8 mouse cellular contexts compared by ENCODE assay signal in the genomic region with DNA sequence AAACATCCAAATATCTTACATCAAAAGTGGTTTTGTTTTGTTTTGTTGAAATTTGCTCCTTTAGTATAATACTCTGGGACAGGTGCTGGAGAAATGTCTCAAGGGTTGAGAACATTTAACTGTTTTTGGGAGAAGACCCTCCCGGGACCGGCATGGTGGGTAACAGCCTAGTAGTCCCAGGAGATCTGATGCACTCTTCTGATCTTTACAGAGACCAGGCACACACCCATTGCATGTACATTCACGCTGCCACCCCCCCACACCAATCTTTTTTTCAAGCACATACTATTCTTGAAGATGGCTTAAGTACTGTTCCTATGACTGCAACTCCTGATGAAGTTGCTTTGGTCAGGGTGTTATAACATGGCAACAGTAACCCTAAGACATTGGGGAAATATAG. TPM values are rescaled to one million over a fixed set of nuclear protein-coding genes. Genes with fewer than 3 reads are reported as not detected.
DNase-seq lines count a peak whose midpoint lies in the region; ATAC-seq and TF ChIP-seq lines count a peak whose summit lies in the region.

No protein-coding gene starts in this region.

- peak overlapping the region; percentile 46 for H3K4me2 ChIP-seq in kidney, embryonic 14.5 days (replicated peaks; ENCODE audit: low read depth, low read length)
- peak overlapping the region; percentile 57 for H3K4me2 ChIP-seq in hindbrain, embryonic 15.5 days
- H3K4me2 ChIP-seq in myocyte (ENCODE audit: low read depth): peak overlapping the region; percentile 93

- no peaks in the 10 kb centered on the region; the same call in 1 of the 2 replicates for H3K4me1 ChIP-seq in kidney, embryonic 14.5 days (ENCODE audit: control insufficient read depth, insufficient read depth, low read length)
- peaks cover 12% of the 10 kb centered on the region for H3K4me1 ChIP-seq in bone marrow macrophage, adult 2 months (ENCODE audit: control insufficient read depth, insufficient read depth, low read length)
- H3K4me1 ChIP-seq in hindbrain, embryonic 15.5 days (replicated peaks): peaks cover 13% of the 10 kb centered on the region

- H3K4me3 ChIP-seq in kidney, embryonic 14.5 days (ENCODE audit: low read length): no peak overlapping the region; the same call in 1 of the 2 replicates
- H3K4me3 ChIP-seq in bone marrow macrophage, adult 2 months (ENCODE audit: insufficient read depth, low read length): peak overlapping the region; percentile 54; the same call in 1 of the 2 replicates
- H3K4me3 ChIP-seq in hindbrain, embryonic 15.5 days: peak overlapping the region; percentile 64
- H3K4me3 ChIP-seq in myocyte: peak overlapping the region; percentile 63

- H3ac ChIP-seq in myocyte (ENCODE audit: control insufficient read depth, insufficient read length): no peak overlapping the region

- peaks cover 61% of the 10 kb centered on the region for H3K79me2 ChIP-seq in myocyte (ENCODE audit: control insufficient read depth, insufficient read depth)

- no peaks in the 10 kb centered on the region for H3K9me3 ChIP-seq in kidney, embryonic 14.5 days (ENCODE audit: control insufficient read depth, low read length)
- H3K9me3 ChIP-seq in hindbrain, embryonic 15.5 days: no peaks in the 10 kb centered on the region

- no peaks in the 10 kb centered on the region for H3K27me3 ChIP-seq in kidney, embryonic 14.5 days (ENCODE audit: control insufficient read depth, insufficient read depth, low read length)
- no peaks in the 10 kb centered on the region for H3K27me3 ChIP-seq in hindbrain, embryonic 15.5 days
- no peaks in the 10 kb centered on the region for H3K27me3 ChIP-seq in myocyte (ENCODE audit: control insufficient read depth, insufficient read depth, insufficient read length)

- H3K9ac ChIP-seq in kidney, embryonic 14.5 days (ENCODE audit: low read depth, low read length): no peak overlapping the region
- no peak overlapping the region for H3K9ac ChIP-seq in hindbrain, embryonic 15.5 days

- WGBS in kidney, embryonic 14.5 days: 72% methylated on average over 3 of the region's 3 CpGs
- WGBS in hindbrain, embryonic 15.5 days: 68% methylated on average over 3 of the region's 3 CpGs

- no peak for DNase-seq in kidney, postnatal 25 days
- no peak for DNase-seq in frontal cortex, adult 2 months (ENCODE audit: extremely low spot score in 1 of 2, low spot score in 1 of 2)
- no peak for DNase-seq in left cerebral cortex, adult 18-20 months (ENCODE audit: low spot score in 2 of 2)
- no peak for DNase-seq in layer of hippocampus, postnatal 14 days (ENCODE audit: low spot score in 2 of 2)

- no peak for ATAC-seq in kidney, embryonic 14.5 days (ENCODE audit: low FRiP score, low TSS enrichment)
- ATAC-seq in hindbrain, embryonic 15.5 days (ENCODE audit: low FRiP score, low read depth): no peak

- H3K27ac ChIP-seq in kidney, embryonic 14.5 days (ENCODE audit: low read depth, low read length): no peak overlapping the region
- peak overlapping the region; percentile 65 for H3K27ac ChIP-seq in bone marrow macrophage, adult 2 months (ENCODE audit: insufficient read depth, low read depth, low read length)
- peak overlapping the region; percentile 87 for H3K27ac ChIP-seq in hindbrain, embryonic 15.5 days (replicated peaks)

- TF ChIP-seq CTCF in bone marrow macrophage, adult 2 months (IDR thresholded peaks at IDR 0.05; ENCODE audit: low read depth, low read length): no peak

- TF ChIP-seq POLR2A in bone marrow macrophage, adult 2 months (IDR thresholded peaks at IDR 0.05; ENCODE audit: borderline replicate concordance, low read depth, low read length): no peak
- TF ChIP-seq POLR2A in myocyte (IDR thresholded peaks at IDR 0.05; ENCODE audit: insufficient read length, low read depth): no peak

- no peaks in the 10 kb centered on the region for H3K36me3 ChIP-seq in kidney, embryonic 14.5 days (ENCODE audit: control insufficient read depth, insufficient read depth, low read length)
- H3K36me3 ChIP-seq in hindbrain, embryonic 15.5 days: no peaks in the 10 kb centered on the region
- no peaks in the 10 kb centered on the region for H3K36me3 ChIP-seq in myocyte (ENCODE audit: control insufficient read depth, insufficient read depth)

TF ChIP-seq in myocyte, 11 proteins besides CTCF, POLR2A, EP300 and RAD21:
- TF ChIP-seq USF1 (IDR thresholded peaks at IDR 0.05; ENCODE audit: low read depth): no peak
- TF ChIP-seq TCF3 (IDR thresholded peaks at IDR 0.05; ENCODE audit: insufficient read length, low read depth): no peak
- no peak for TF ChIP-seq REST (IDR thresholded peaks at IDR 0.05; ENCODE audit: insufficient read depth, insufficient read length)

RNA-seq across cellular contexts. Expression of a gene that starts 0.9 kb away (rescaled TPM):
- 52.9 and 73.0 TPM in 2 replicates for polyA plus RNA-seq in kidney, embryonic 14.5 days (2014; fragmentation: Nextera tagmentation; extraction: Ambion mirVana)
- 43.8 and 44.7 TPM in 2 replicates for polyA plus RNA-seq in bone marrow macrophage, adult 2 months (2012; ENCODE audit: insufficient read depth, insufficient read length, missing spikeins)
- polyA plus RNA-seq in hindbrain, embryonic 15.5 days (2015; fragmentation: Nextera tagmentation; extraction: Ambion mirVana): 22.4 and 23.6 TPM in 2 replicates
- polyA plus RNA-seq in myocyte (2012; fragmentation: generic; extraction: Trizol): 13.3 TPM
- polyA plus RNA-seq in frontal cortex, adult 2 months (2012; rRNA removed): 8.1 and 8.5 TPM in 2 replicates
- 10 to 100 TPM; 12.5 to 12.6 TPM for total RNA-seq in left cerebral cortex, adult 18-20 months (2021)
- 10 to 100 TPM; 17.6 TPM for total RNA-seq in layer of hippocampus, postnatal 14 days (2021)

RNA-seq across cellular contexts. Expression of a gene that starts 2.9 kb away (rescaled TPM):
- polyA plus RNA-seq in kidney, embryonic 14.5 days (2014; fragmentation: Nextera tagmentation; extraction: Ambion mirVana): 425 and 672 TPM in 2 replicates
- 291 and 396 TPM in 2 replicates for polyA plus RNA-seq in bone marrow macrophage, adult 2 months (2012; ENCODE audit: insufficient read depth, insufficient read length, missing spikeins)
- 401 and 490 TPM in 2 replicates for polyA plus RNA-seq in hindbrain, embryonic 15.5 days (2015; fragmentation: Nextera tagmentation; extraction: Ambion mirVana)
- 246 TPM for polyA plus RNA-seq in myocyte (2012; fragmentation: generic; extraction: Trizol)
- polyA plus RNA-seq in frontal cortex, adult 2 months (2012; rRNA removed): 373 and 403 TPM in 2 replicates
- 100 to 1,000 TPM; 314 to 326 TPM for total RNA-seq in left cerebral cortex, adult 18-20 months (2021)
- 100 to 1,000 TPM; 336 to 348 TPM for total RNA-seq in layer of hippocampus, postnatal 14 days (2021)

RNA-seq across cellular contexts. Expression of a gene that starts 14.5 kb away (rescaled TPM):
- 15.8 and 37.8 TPM in 2 replicates for polyA plus RNA-seq in kidney, embryonic 14.5 days (2014; fragmentation: Nextera tagmentation; extraction: Ambion mirVana)
- polyA plus RNA-seq in bone marrow macrophage, adult 2 months (2012; ENCODE audit: insufficient read depth, insufficient read length, missing spikeins): 15.6 and 20.3 TPM in 2 replicates
- 12.5 and 14.0 TPM in 2 replicates for polyA plus RNA-seq in hindbrain, embryonic 15.5 days (2015; fragmentation: Nextera tagmentation; extraction: Ambion mirVana)
- 3.6 TPM for polyA plus RNA-seq in myocyte (2012; fragmentation: generic; extraction: Trizol)
- 2.3 and 2.6 TPM in 2 replicates for polyA plus RNA-seq in frontal cortex, adult 2 months (2012; rRNA removed)
- 1 to 10 TPM; 7.2 to 8.3 TPM for total RNA-seq in left cerebral cortex, adult 18-20 months (2021)
- 10 to 100 TPM in 1 of 2 experiments, 1 to 10 TPM in 1; 8.7 to 11.3 TPM for total RNA-seq in layer of hippocampus, postnatal 14 days (2021)
